Mouse (Mus musculus): ENCODE measurements around the gene Dnajc8. TPM values are rescaled to one million over a fixed set of nuclear protein-coding genes. Genes with fewer than 3 reads are reported as not detected.
"Not testable (repeated sequence)": the region's sequence is repeated elsewhere in the genome, so short reads cannot be mapped to it uniquely, and the experiment has no call there.

Gene Dnajc8
- polyA plus RNA-seq, 1 experiment from 2014 or later = 131 TPM

GRCm38 (mm10) chr4:132554221-132554620 is 18.9 kb downstream of the Dnajc8 start:
- WGBS = 81% methylated on average over 5 of the region's 5 CpGs
- H3K9ac ChIP-seq = no peak overlapping the region
- no peak for ATAC-seq (replicated peaks)
- no peaks in the 10 kb centered on the region for H3K9me3 ChIP-seq
- H3K27ac ChIP-seq = no peak overlapping the region
- H3K27me3 ChIP-seq (replicated peaks) = no peaks in the 10 kb centered on the region
- no peak overlapping the region for H3K4me3 ChIP-seq
- H3K4me2 ChIP-seq = no peak overlapping the region
- H3K36me3 ChIP-seq (replicated peaks) = peaks cover 34% of the 10 kb centered on the region
- H3K4me1 ChIP-seq = no peaks in the 10 kb centered on the region

- no peaks in the 10 kb centered on the region for H3K4me1 ChIP-seq
- H3K4me3 ChIP-seq = no peak overlapping the region
- peaks cover 30% of the 10 kb centered on the region for H3K36me3 ChIP-seq (replicated peaks)
- H3K4me2 ChIP-seq = no peak overlapping the region
- 87% methylated on average over 8 of the region's 8 CpGs for WGBS
- H3K9ac ChIP-seq = no peak overlapping the region
- H3K9me3 ChIP-seq = no peaks in the 10 kb centered on the region
- no peaks in the 10 kb centered on the region for H3K27me3 ChIP-seq (replicated peaks)
- ATAC-seq (replicated peaks) = no peak
- no peak overlapping the region for H3K27ac ChIP-seq
Observed at GRCm38 (mm10) chr4:132554653-132555052, 19.3 kb downstream of the Dnajc8 start.

GRCm38 (mm10) chr4:132555550-132555949 is 20.2 kb downstream of the Dnajc8 start:
- H3K4me1 ChIP-seq; H3K4me2 ChIP-seq; H3K9me3 ChIP-seq; ATAC-seq (replicated peaks); H3K9ac ChIP-seq; H3K4me3 ChIP-seq; H3K27me3 ChIP-seq (replicated peaks); H3K27ac ChIP-seq: not testable (repeated sequence)
- peaks cover 22% of the 10 kb centered on the region for H3K36me3 ChIP-seq (replicated peaks)
- 96% methylated on average over 7 of the region's 7 CpGs for WGBS

- WGBS = 84% methylated on average over 3 of the region's 3 CpGs
- Histone ChIP-seq H3K27ac (no peak overlapping the region), H3K9me3 (no peaks in the 10 kb centered on the region), H3K4me2 (no peak overlapping the region), H3K9ac (no peak overlapping the region), H3K4me3 (no peak overlapping the region), H3K36me3 (replicated peaks) (no peaks in the 10 kb centered on the region), H3K27me3 (replicated peaks) (no peaks in the 10 kb centered on the region), H3K4me1 (no peaks in the 10 kb centered on the region)
- ATAC-seq (replicated peaks) = no peak
Observed at GRCm38 (mm10) chr4:132563261-132563660, 27.9 kb downstream of the Dnajc8 start.

- WGBS = 46% methylated on average over 4 of the region's 4 CpGs
- Histone ChIP-seq H3K4me1 (no peaks in the 10 kb centered on the region), H3K27ac (no peak within 1 kb of the TSS), H3K4me2 (no peak within 1 kb of the TSS), H3K27me3 (replicated peaks) (no peaks in the 10 kb centered on the region), H3K4me3 (no peak within 1 kb of the TSS), H3K9me3 (no peaks in the 10 kb centered on the region), H3K36me3 (replicated peaks) (no peaks in the 10 kb centered on the region), H3K9ac (no peak within 1 kb of the TSS)
- no peak for ATAC-seq (replicated peaks)
Observed at GRCm38 (mm10) chr4:132563965-132564364, 28.6 kb downstream of the Dnajc8 start, which contains the start of gene Ptafr. TSS of gene Ptafr (plus strand) at chr4:132564067.

- 81% methylated on average over 12 of the region's 12 CpGs for WGBS
- Histone ChIP-seq H3K9ac (no peak overlapping the region), H3K4me3 (no peak overlapping the region), H3K27me3 (replicated peaks) (no peaks in the 10 kb centered on the region), H3K36me3 (replicated peaks) (no peaks in the 10 kb centered on the region), H3K27ac (no peak overlapping the region), H3K4me2 (no peak overlapping the region), H3K4me1 (no peaks in the 10 kb centered on the region), H3K9me3 (no peaks in the 10 kb centered on the region)
- no peak for ATAC-seq (replicated peaks)
Observed at GRCm38 (mm10) chr4:132565089-132565747, 29.9 kb downstream of the Dnajc8 start.

GRCm38 (mm10) chr4:132567361-132567779 is 32.0 kb downstream of the Dnajc8 start:
- no peaks in the 10 kb centered on the region for H3K9me3 ChIP-seq
- H3K27me3 ChIP-seq (replicated peaks) = no peaks in the 10 kb centered on the region
- no peak overlapping the region for H3K9ac ChIP-seq
- H3K4me3 ChIP-seq = no peak overlapping the region
- 80% methylated on average over 9 of the region's 9 CpGs for WGBS
- no peak overlapping the region for H3K27ac ChIP-seq
- no peak for ATAC-seq (replicated peaks)
- H3K4me2 ChIP-seq = no peak overlapping the region
- H3K36me3 ChIP-seq (replicated peaks) = no peaks in the 10 kb centered on the region
- no peaks in the 10 kb centered on the region for H3K4me1 ChIP-seq

GRCm38 (mm10) chr4:132569115-132569514 is 33.8 kb downstream of the Dnajc8 start:
- no peaks in the 10 kb centered on the region for H3K4me1 ChIP-seq
- no peaks in the 10 kb centered on the region for H3K27me3 ChIP-seq (replicated peaks)
- no peaks in the 10 kb centered on the region for H3K36me3 ChIP-seq (replicated peaks)
- H3K4me3 ChIP-seq = no peak overlapping the region
- no peak overlapping the region for H3K9ac ChIP-seq
- ATAC-seq (replicated peaks) = no peak
- H3K4me2 ChIP-seq = no peak overlapping the region
- 86% methylated on average over 5 of the region's 5 CpGs for WGBS
- no peak overlapping the region for H3K27ac ChIP-seq
- H3K9me3 ChIP-seq = no peaks in the 10 kb centered on the region

GRCm38 (mm10) chr4:132571190-132571589 is 35.8 kb downstream of the Dnajc8 start:
- no peak overlapping the region for H3K4me2 ChIP-seq
- H3K4me3 ChIP-seq = no peak overlapping the region
- H3K9me3 ChIP-seq = no peaks in the 10 kb centered on the region
- H3K27me3 ChIP-seq (replicated peaks) = no peaks in the 10 kb centered on the region
- H3K4me1 ChIP-seq = no peaks in the 10 kb centered on the region
- no peaks in the 10 kb centered on the region for H3K36me3 ChIP-seq (replicated peaks)
- no peak overlapping the region for H3K27ac ChIP-seq
- WGBS = 75% methylated on average over 9 of the region's 9 CpGs
- no peak for ATAC-seq (replicated peaks)
- no peak overlapping the region for H3K9ac ChIP-seq

GRCm38 (mm10) chr4:132573327-132573726 is 38.0 kb downstream of the Dnajc8 start:
- Histone ChIP-seq H3K9ac (no peak overlapping the region), H3K4me2 (no peak overlapping the region), H3K4me1 (no peaks in the 10 kb centered on the region), H3K27me3 (replicated peaks) (no peaks in the 10 kb centered on the region), H3K27ac (no peak overlapping the region), H3K4me3 (no peak overlapping the region), H3K36me3 (replicated peaks) (no peaks in the 10 kb centered on the region), H3K9me3 (no peaks in the 10 kb centered on the region)
- no peak for ATAC-seq (replicated peaks)
- 67% methylated on average over 11 of the region's 11 CpGs for WGBS

- Histone ChIP-seq H3K4me3 (no peak overlapping the region), H3K4me2 (no peak overlapping the region), H3K9ac (no peak overlapping the region), H3K4me1 (no peaks in the 10 kb centered on the region), H3K36me3 (replicated peaks) (no peaks in the 10 kb centered on the region), H3K9me3 (no peaks in the 10 kb centered on the region), H3K27ac (no peak overlapping the region), H3K27me3 (replicated peaks) (no peaks in the 10 kb centered on the region)
- ATAC-seq (replicated peaks) = no peak
- 93% methylated on average over 1 of the region's 1 CpGs for WGBS
Observed at GRCm38 (mm10) chr4:132574809-132575347, 39.5 kb downstream of the Dnajc8 start.

GRCm38 (mm10) chr4:132583781-132584180 is 48.4 kb downstream of the Dnajc8 start:
- H3K4me3 ChIP-seq = no peak overlapping the region
- H3K9ac ChIP-seq = no peak overlapping the region
- H3K27ac ChIP-seq = no peak overlapping the region
- H3K36me3 ChIP-seq (replicated peaks) = no peaks in the 10 kb centered on the region
- H3K27me3 ChIP-seq (replicated peaks) = no peaks in the 10 kb centered on the region
- no peaks in the 10 kb centered on the region for H3K9me3 ChIP-seq
- no peaks in the 10 kb centered on the region for H3K4me1 ChIP-seq
- WGBS = 46% methylated on average over 3 of the region's 3 CpGs
- ATAC-seq (replicated peaks) = no peak
- no peak overlapping the region for H3K4me2 ChIP-seq

GRCm38 (mm10) chr4:132584975-132585374 is 49.6 kb downstream of the Dnajc8 start:
- no peak overlapping the region for H3K4me2 ChIP-seq
- ATAC-seq (replicated peaks) = no peak
- H3K9me3 ChIP-seq = no peaks in the 10 kb centered on the region
- no peaks in the 10 kb centered on the region for H3K27me3 ChIP-seq (replicated peaks)
- H3K9ac ChIP-seq = no peak overlapping the region
- H3K27ac ChIP-seq = no peak overlapping the region
- no peaks in the 10 kb centered on the region for H3K36me3 ChIP-seq (replicated peaks)
- 89% methylated on average over 2 of the region's 2 CpGs for WGBS
- no peaks in the 10 kb centered on the region for H3K4me1 ChIP-seq
- no peak overlapping the region for H3K4me3 ChIP-seq
